ENCODE assay signal across 13 mouse cellular contexts in genomic region chr9:115434696-115435095, GRCm38 (mm10).
DNase-seq lines count a peak whose midpoint lies in the region; ATAC-seq and TF ChIP-seq lines count a peak whose summit lies in the region.
"Had no signal": no experiment of that assay in that cellular context is flagged by ENCODE, and none has a peak within 500 bp of the region (broad histone marks: within the 10 kb centered on the region; RNA-seq: fewer than 3 reads in every experiment).

No protein-coding gene starts in this region.

- peak; percentile 14 for DNase-seq in kidney, postnatal 0 days (ENCODE audit: low spot score)
- DNase-seq in kidney, postnatal 4 days = no peak
- DNase-seq in naive thymus-derived CD4-positive, alpha-beta T cell, adult 2 months (ENCODE audit: low read depth) = peak; percentile 86
- no peak for DNase-seq in left cerebral cortex, adult 18-20 months (ENCODE audit: low spot score in 2 of 2)
- DNase-seq in ovary, postnatal 10 days (ENCODE audit: low spot score) = no peak
- DNase-seq in urinary bladder, postnatal 10 days (ENCODE audit: low spot score) = no peak
- DNase-seq: cerebellum, adult 2 months had no signal

- H3K36me3 ChIP-seq in kidney, postnatal 0 days (ENCODE audit: insufficient read depth, low read length) = no peaks in the 10 kb centered on the region
- H3K36me3 ChIP-seq: embryonic facial prominence, embryonic 12.5 days; forebrain, embryonic 15.5 days; hindbrain, embryonic 10.5 days; liver, embryonic 15.5 days had no signal

- peaks cover 10% of the 10 kb centered on the region; the same call in 1 of the 2 replicates for H3K9me3 ChIP-seq in kidney, postnatal 0 days (replicated peaks; ENCODE audit: low read length)
- H3K9me3 ChIP-seq: forebrain, embryonic 15.5 days; liver, embryonic 15.5 days had no signal

- H3K9ac ChIP-seq in kidney, postnatal 0 days (ENCODE audit: low read depth, low read length) = no peak overlapping the region
- H3K9ac ChIP-seq: embryonic facial prominence, embryonic 12.5 days; forebrain, embryonic 15.5 days; liver, embryonic 15.5 days had no signal

- H3K27ac ChIP-seq in kidney, postnatal 0 days = no peak overlapping the region
- H3K27ac ChIP-seq: embryonic facial prominence, embryonic 12.5 days; forebrain, embryonic 15.5 days; hindbrain, embryonic 10.5 days; liver, embryonic 15.5 days had no signal

- H3K4me3 ChIP-seq in kidney, postnatal 0 days (replicated peaks; ENCODE audit: low read depth, low read length) = no peak overlapping the region
- H3K4me3 ChIP-seq: embryonic facial prominence, embryonic 12.5 days; forebrain, embryonic 15.5 days; hindbrain, embryonic 10.5 days; liver, embryonic 15.5 days had no signal

- WGBS in kidney, postnatal 0 days = 35% methylated on average over 5 of the region's 5 CpGs

- H3K27me3 ChIP-seq in kidney, postnatal 0 days (ENCODE audit: insufficient read depth, low read length) = no peaks in the 10 kb centered on the region
- H3K27me3 ChIP-seq: embryonic facial prominence, embryonic 12.5 days; forebrain, embryonic 15.5 days; liver, embryonic 15.5 days had no signal

- H3K4me2 ChIP-seq in kidney, postnatal 0 days (ENCODE audit: low read length) = no peak overlapping the region
- H3K4me2 ChIP-seq: embryonic facial prominence, embryonic 12.5 days; forebrain, embryonic 15.5 days; liver, embryonic 15.5 days had no signal

- no peak for TF ChIP-seq CTCF in kidney, postnatal 0 days (IDR thresholded peaks at IDR 0.05; ENCODE audit: low read depth)

- no peaks in the 10 kb centered on the region for H3K4me1 ChIP-seq in kidney, postnatal 0 days (replicated peaks; ENCODE audit: insufficient read depth, low read length)
- H3K4me1 ChIP-seq: embryonic facial prominence, embryonic 12.5 days; forebrain, embryonic 15.5 days; hindbrain, embryonic 10.5 days; liver, embryonic 15.5 days had no signal

- ATAC-seq in kidney, postnatal 0 days (replicated peaks; ENCODE audit: low FRiP score, low read depth) = no peak
- ATAC-seq in CD4-positive, CD25-positive, alpha-beta regulatory T cell, adult 4 months = peak; percentile 77
- ATAC-seq in common myeloid progenitor, adult 5-6 weeks (replicated peaks; ENCODE audit: low read depth, poor library complexity, severe bottlenecking) = peak; percentile 65
- ATAC-seq: forebrain, embryonic 15.5 days had no signal

Comparison
In these comparisons a context has a peak if more than half of its experiments do, and no peak if none do; other contexts are left out.
1. DNase-seq: peak in kidney, postnatal 0 days (single experiment) and naive thymus-derived CD4-positive, alpha-beta T cell, adult 2 months (single experiment); none in kidney, postnatal 4 days (0 of 2), left cerebral cortex, adult 18-20 months (0 of 2), ovary, postnatal 10 days (single experiment) and urinary bladder, postnatal 10 days (single experiment).